Mouse (Mus musculus): Measurements from ENCODE around the gene Gm20388.

Gm20388 gene

DNA sequence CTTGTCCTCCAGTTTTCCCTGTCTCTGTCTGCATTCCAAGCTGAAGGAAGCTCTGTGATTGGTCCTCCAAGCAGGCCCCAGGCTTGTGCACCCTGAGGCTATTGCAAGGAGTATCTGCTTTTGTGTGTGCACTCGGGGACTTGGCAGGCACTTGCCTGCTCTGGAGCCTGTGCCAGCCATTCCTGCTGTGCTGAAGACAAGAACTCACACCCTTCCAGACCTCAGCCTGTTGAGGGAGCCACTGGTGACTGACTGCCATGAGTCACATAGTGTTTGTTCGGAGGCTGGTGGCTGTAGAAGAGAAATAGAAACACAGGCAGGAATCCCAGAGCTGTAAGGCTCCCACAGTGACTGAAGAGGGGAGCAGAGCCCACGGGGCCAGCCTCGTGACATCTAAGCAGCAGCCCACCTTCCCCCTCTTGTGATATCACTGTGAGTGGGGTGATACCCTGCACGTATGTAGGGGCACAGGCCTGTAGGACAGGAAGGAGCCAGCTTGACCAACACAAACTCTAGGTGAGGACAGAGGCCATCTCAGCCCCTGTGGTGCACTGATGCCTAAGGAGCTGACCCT is 50.0 kb downstream of the Gm20388 start:
- no peak for DNase-seq (ENCODE audit: low spot score)

DNA sequence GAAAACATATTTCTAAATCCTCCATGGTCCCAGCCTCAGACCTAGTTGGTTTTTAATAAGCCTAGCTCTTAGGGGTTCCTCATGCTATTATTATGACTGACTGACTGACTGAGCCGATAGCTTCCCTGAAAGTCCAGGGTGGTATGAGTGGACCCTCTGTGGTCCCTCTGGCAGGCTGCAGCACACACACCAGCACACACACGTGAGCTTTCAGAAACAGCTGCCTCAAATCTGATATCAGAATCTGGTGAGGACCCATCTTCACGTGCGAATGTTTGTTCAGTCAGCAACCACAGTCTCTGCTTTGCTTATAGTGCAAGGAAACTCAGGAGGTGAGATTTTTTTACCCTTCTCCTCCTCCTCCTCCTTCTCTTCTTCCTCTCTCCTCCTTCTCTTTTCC is 54.2 kb downstream of the Gm20388 start:
- DNase-seq (ENCODE audit: low spot score), result no peak

DNA sequence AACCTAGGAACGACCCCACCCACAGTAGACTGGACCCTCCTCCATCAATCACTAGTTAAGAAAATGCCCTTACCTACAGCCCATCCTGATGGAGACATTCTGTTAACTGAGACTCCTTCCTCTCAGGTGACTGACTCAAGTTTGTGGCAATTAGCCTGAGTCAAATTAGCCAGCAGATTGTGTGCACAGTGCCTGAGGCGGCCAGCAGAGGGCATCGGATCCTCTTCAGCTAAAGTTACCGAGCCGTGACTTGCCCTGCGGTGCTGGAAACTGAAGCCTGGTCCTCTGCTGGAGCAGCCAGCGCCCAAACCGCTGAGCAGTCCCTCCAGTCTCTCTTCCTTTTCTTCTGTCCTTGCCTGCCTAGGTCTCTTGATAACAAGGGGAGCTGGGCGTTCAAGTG is 56.8 kb downstream of the Gm20388 start:
- no peak for DNase-seq (ENCODE audit: low spot score)

DNA sequence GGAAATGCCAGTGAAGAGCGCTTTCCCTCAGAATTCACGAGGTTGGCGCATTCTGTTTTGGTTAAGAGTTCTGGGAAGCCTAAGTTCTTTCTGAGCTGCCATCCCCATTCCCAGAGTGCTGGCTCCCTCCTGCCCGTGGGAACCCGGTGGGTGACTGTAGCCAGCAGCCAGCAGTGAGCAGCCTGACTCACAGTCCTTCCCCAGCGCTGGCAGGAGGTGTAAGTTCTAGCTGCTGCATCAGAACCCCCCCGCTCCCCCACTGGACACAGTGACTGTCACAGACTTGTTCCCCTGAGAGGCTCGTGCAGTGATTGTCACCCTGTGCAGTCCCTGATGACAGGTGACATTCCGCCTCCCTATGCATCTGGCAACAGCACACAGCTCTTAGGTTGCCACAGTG is 59.5 kb downstream of the Gm20388 start:
- no peak for DNase-seq (ENCODE audit: low spot score)

DNA sequence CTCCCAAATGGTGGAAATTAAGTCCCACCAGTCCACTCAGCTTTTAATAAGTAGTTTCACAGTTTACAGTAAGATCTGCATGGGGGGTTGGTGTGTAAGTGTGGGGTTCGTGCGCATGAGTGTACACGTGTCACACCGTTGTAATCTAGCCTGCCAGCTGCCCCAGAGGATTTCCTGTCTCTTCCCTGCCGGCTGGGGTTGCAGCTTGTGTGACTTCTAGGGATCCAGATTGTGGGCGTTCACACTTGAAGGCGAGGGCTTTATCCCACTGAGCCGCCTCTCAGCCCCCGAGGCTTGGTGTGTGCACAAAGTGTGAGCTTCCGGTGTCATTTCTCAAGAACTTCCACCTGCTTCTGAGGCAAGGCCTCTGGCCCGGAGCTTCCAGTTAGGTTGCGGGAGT is 61.9 kb downstream of the Gm20388 start:
- no peak for DNase-seq (ENCODE audit: low spot score)

DNA sequence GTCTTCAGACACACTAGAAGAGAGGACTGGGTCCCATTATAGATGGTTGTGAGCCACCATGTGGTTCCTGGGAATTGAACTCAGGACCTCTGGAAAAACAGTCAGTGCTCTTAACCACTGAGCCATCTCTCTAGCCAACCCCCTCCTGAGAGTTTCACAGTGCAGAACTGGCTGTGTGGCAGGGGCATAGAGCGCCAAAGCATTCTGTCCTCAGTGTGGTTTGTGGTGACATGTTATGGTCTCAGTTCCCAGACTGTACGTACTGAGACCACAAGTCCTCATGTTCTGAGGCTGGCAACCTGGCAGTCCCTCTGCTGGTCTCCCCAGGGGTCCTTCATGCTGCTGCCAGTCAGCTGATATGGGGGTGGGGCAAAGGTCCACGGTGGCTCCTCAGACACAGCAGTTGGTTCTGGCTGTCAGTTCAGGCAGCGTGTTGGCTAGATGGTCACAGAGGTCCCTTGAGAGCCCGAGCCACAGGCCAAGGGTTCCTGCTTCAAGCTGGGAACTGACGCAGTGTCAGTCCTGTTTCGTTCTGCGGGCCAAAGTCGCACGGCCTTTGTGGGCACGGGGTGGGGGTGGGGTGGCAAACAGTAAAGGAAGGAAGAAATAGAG is 68.2 kb downstream of the Gm20388 start:
- DNase-seq (ENCODE audit: low spot score), result no peak

DNA sequence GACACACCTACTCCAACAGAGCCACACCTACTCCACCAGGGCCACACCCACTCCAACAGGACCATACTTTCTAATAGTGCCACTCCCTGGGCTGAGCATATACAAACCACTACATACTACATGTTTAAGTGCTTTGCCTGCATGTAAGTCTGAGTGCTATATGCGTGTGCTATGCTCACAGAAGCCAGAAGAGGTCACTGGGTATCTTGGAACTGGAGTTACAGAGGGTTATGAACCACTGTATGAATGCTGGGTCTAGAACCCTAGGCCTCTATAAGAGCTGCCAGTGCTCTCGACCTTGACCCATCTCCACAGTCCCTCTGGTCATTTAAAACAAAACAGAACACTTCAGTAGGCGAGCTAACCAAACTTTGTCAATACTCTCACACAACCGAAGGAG is 70.6 kb downstream of the Gm20388 start:
- no peak for DNase-seq (ENCODE audit: low spot score)

DNA sequence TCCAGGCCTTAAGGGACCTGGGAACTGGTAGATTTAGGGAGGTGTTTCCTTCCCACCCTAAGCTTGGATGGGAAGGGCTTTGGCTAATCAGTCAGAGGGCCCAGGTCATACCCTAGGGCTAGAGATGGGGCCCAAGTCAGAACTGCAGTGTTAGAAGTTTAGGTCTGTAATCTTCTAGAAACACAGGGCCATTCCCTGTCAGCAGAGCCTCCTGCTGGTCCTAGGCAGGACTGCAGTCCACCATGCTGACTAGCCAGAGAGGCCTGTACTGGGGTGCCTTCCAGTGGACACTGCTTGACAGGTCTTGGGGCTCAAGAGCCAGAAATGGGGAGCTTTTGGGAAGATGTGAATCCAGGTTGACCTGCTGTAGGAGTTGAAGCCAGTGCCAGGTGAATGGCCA is 73.4 kb downstream of the Gm20388 start:
- no peak for DNase-seq (ENCODE audit: low spot score)

DNA sequence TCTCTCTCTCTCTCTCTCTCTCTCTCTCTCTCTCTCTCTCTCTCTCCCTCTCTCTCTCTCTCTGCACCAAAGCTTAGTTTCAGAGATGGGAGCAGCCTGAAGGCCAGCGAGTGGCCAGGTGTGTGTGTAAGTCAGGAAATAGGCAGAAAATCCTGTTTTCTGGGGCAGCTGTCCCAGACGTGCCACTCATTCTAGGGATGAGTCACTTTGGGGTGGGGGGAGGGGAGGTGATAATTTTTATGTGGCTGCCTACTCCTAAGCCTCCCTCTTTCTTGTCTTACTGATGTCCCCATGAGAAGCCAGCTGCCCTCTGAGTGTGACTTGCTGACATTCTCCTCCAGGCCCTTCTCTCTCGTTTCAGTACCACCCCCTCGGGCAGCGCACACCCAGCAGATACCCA is 75.5 kb downstream of the Gm20388 start:
- no peak for DNase-seq (ENCODE audit: low spot score)

DNA sequence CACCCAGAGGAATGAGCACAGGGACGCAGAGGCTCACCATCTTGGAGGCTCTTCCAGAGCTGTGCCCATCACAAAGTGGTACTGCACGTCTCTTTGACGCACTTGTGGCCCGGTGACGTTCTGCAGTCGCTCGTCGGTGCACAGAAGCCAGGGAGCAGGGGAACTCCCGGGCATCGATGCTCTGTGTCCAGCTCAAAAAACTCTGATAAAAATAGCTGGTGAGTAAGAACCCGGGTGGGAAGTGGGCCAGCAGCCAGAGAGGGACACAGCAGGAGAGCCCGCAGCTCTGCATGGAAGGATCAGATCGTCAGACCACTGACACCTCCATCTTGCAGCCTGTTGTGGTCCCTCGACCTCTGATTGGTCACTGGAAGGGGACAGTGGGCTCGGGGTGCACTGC is 77.4 kb downstream of the Gm20388 start:
- DNase-seq (ENCODE audit: low spot score), result no peak

DNA sequence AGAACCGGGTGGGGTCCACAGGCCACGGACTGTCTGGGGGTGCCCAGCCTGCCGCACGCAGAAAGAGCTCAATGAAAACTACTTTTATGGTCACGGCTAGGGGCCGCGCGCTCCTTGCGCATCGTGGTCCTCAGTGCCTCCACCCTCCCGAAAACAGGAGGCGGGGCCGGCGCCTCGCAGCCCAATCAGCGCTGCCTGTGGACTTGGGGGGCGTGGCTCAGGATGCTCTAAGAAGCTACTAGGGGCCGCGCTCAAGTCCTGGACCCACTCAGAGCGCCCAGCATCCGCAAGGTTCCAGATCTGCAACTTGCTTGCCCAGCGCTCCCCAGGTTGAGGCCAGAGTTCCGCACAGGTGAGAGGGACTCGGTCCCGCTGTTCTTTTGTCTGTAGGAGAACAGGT is 81.6 kb downstream of the Gm20388 start, which contains the start of gene Crispld2:
TSS of gene Crispld2 (plus strand) at position 190 of the 400 bp plus-strand sequence.
- peak; percentile 88 for DNase-seq (ENCODE audit: low spot score)

DNA sequence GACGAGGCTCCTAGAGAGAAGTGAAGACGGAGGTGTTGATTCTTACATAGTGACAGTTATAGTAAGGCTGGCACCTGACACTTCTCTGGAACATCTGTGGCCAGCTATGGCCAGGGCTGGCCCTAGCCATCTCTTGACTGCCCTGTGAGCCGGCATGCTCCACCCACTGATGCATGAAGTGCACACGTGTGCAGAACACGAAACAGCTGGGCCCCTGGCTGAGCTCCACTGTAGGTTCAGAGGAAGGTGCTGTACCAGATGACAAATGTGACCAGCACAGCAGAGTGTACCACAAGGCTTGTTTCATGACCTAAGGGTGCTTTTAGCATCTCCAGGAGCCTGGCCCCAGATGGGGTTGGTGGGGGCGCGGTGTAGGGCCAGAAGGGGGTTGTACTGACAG is 83.5 kb downstream of the Gm20388 start:
- no peak for DNase-seq (ENCODE audit: low spot score)

DNA sequence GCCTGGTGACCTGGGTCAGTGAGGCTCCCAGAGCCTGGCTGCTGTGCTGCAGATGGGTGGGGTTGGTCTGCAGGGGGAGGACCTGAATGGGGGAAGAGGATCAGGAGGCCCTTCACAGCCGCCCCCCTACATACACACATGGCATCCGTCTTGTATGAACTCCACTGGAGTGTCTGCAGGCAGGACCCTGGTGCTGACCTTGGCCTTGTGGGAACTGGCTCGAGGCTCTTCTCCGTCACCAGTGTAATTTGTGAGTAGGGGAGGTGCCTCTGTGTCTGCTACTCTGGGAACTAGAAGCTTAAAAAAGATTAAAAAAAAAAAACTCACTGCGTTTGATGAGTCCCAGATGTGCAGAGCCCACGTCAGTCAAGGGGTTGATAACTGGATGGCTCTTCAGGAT is 83.9 kb downstream of the Gm20388 start:
- DNase-seq (ENCODE audit: low spot score), result peak; percentile 24

DNA sequence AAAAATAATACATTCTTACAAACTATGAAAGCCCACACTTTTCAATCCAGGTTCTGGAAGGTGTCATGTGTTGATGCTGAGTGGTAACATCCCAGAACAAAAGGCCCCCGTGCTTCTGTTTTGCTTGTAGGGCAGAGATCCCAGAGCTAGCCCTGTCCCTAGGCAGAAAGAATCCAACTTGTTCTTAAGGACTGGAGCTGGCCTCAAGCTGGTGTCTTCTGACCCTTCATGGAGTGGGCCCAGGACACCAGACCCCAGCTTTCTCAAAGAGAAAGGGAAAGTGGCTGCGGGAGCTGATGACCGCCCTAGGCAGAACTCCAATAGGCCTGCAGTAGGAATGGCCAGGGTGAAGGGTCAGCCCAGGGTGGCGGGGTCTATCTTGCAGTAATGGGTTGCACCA is 86.6 kb downstream of the Gm20388 start:
- DNase-seq (ENCODE audit: low spot score), result no peak

DNA sequence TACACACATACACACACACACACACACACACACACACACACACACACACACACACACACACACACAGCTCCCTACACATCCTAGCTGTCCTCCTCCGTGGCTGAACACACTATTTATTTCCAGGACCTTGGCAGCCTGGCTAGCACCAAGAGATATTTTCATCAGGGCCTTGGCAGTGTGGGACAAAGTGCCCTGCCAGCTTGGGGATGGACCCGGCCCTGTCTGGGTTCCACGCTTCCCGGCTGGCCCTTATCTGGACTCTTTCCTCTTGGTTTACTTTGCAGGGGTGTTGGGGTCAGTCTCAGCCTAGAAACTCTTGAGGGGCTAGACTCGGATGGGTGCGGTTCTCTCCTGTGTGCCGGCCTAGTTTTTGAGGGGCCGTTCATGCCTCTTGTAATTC is 89.8 kb downstream of the Gm20388 start:
- peak; percentile 79 for DNase-seq (ENCODE audit: low spot score)

DNA sequence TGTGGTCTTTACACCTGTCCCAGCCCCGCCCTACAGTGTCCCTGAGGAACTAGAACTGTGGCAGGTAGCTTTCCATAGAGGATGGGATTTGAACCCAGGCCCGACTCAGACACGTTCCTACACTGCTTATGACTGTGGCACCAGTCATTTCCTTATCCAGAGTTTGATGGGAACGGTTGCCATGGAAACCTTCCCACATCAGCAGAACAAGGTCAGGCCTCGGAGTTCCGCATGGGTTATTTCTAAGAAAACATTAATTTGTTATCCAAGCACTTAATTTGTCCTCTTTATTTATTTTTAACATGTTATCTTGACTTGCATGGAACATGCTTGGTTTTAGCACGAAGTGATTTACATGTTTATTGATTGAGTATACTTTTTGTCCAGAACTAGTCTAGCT is 91.1 kb downstream of the Gm20388 start:
- peak; percentile 37 for DNase-seq (ENCODE audit: low spot score)

DNA sequence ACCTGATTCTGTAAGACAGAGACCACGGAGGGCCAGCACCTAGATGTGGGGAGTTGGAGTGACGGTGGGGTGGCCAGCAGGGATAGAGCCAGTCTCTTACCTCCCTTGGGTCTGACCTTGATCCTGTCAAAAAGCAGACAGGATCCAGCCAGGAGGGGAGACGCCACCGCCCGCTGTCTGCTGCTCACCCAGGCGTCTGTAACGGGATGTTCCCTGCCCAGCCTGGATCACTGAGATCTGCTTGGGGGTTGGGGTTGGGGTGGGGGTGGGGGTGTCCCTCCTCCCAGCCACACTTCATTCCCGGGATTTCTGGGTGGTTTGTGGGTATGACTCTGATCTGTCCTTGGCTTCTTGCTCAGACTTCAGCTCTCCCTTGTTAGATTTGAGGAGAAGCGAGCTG is 91.7 kb downstream of the Gm20388 start:
- peak; percentile 51 for DNase-seq (ENCODE audit: low spot score)

DNA sequence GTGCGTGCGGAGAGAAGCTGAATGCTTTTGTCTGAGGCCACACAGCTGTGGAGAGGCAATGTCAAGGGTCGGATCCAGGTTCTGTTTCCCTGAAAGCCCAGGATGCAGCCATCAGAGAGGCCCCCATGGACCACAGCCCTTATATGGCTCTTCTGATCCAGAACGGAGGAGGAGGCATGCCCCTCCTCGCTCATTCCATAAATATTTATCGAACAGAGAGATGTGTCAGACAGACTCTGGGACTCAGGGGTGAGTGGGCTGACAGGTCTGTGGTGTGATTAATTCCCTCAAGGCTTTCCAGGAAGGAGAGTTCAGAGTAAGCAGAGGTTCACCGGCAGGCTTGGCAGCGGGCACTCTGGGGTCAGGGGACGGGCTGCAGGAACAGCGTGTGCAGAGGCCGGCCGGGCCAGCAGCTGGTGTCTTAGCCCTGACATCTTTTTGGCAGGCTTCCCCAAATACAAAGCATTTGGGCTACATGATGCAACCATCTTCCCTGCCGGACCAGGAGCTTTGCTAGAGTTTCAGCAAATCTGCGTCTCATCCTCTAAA is 93.6 kb downstream of the Gm20388 start:
- DNase-seq (ENCODE audit: low spot score), result peak; percentile 58

DNA sequence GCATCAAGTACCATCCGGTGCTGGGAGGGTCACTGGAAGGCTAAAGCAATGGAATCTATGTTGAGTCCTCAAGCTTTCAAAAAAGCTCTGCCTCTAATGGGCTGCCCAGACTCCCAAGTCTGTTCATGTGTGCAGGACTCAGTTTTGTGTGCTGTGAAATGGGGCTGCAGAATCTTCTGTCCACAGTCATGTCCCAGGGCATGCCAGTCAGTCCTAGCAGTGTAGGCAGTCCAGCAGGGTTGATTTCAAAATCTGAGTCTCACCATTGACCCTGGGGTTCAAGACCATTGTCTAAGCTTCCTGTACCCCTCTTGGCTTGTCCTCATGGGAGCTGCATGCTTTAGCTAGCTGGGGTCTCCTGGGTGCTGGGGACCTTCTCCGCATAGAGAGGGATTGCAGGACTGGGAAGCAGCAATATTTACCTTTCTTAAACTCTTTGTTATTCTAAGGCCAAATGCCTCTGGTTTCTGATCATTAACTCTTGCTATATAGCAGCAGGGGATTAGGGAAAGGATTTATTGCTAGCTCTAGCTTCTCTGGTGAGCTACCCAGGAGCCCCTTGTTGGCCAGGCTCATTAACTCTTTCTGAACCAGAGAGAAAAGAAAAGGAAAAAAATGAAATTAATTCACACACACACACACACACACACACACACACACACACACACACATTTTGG is 94.2 kb downstream of the Gm20388 start:
- DNase-seq (ENCODE audit: low spot score), result no peak

DNA sequence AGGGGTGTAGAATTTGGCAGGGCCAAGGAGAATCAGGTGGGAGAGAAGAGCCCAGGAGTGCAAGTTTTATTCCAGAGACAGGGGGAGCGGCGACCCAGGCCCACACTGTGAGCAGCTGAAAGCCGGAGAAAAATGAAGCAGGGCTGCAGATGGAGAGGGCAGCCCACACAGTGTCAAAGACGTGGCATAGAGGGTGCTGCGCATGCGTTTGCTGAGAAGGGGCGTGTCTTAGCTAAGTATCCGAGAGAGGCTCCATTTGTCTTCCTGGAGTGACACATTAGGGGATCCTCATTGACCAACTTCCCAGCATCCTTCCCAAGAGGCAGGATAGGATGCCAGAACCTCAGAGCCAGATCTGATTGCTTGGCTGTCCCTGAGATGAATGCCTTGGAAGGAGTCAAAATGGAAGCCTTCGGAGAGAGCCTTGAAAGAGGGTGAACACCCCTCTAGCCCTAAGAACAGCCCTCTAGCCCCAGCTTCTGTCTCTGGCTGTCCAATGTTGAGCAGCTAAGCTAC is 96.1 kb downstream of the Gm20388 start:
- DNase-seq (ENCODE audit: low spot score), result no peak

DNA sequence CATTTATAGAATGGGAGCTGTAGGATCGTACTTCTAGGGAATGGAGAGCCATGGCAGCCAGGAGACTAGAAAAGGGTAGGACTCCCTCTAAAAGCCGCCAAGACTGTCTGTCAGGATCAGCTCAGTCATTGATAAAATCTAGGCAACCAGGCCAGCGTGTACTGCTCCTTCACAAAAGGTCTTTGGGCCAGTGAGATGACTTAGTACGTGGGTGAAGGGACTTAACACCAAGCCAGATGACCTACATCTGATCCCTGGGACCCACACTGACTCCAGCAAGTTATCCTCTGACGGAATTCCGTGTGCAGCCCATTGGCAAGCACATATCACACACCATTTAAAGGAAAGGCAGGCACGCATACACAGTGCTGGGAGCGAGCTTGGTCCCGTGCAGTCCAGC is 96.5 kb downstream of the Gm20388 start:
- no peak for DNase-seq (ENCODE audit: low spot score)

DNA sequence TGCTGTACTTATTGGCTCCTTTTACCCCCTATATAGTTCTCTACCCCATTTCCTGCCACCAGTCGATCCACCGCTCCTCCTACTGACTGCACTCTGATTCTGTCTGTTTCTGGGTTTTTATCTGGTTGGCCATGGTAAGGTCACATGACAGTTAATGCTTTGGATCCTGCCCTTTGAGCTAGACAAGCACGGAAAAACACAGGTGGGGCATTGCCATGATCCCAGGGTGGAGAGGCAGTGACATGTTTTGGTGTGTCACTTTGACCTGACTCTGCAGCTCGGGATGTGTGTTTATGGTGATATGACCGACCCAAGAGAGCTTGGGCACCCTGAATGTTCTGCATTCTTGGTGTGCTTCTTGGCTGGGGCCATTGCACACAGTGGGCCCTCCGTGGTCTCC is 98.6 kb downstream of the Gm20388 start:
- DNase-seq (ENCODE audit: low spot score), result no peak

DNA sequence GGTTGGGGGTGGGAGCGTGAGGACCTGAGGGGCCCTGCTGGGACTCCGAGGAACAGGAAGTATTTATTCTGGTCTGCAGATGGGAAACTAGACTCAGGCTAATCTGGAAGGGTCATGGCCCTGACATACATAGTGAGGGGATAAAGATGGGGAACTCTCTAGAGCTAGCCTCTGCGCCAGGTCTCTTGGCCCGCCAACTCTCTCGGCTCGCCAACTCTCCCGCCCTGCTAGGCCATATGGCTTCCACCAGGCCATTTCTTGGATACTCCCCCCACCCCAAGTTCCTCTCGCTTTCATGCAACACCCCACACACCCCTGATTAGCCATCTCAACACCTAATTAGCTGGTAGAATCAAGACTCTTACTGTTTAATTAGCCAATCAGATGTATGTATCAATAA is 101.8 kb downstream of the Gm20388 start:
- DNase-seq (ENCODE audit: low spot score), result no peak
